Mouse (Mus musculus) CH12.LX (cell line): ENCODE measurements around the gene Rpusd3. TPM values are rescaled to one million over a fixed set of nuclear protein-coding genes. Genes with fewer than 3 reads are reported as not detected.

Source experiments
- DNase-seq: peaks from one replicate; pipeline ENCODE4 v3.0.0-alpha.2; 2013; ENCODE audit errors: extremely low read depth
- H3K27ac ChIP-seq: 2 replicates; pipeline ENCODE4 v1.5.1; 2012; ENCODE audit warnings: low read depth, mild to moderate bottlenecking, control low read depth, moderate library complexity; ENCODE audit not compliant: insufficient read depth
- H3K27me3 ChIP-seq: replicated peaks from 2 replicates; pipeline ENCODE3; 2012; ENCODE audit warnings: inconsistent platforms
- H3K36me3 ChIP-seq, 2 experiments: replicated peaks in 1 of 2; 2 replicates each; pipeline versions ENCODE3 to v1.6.1; 2012; ENCODE audit warnings: inconsistent platforms in 1 of 2, low read length in 1 of 2, mild to moderate bottlenecking in 1 of 2, mixed read lengths in 1 of 2, moderate library complexity in 1 of 2; ENCODE audit not compliant: control insufficient read depth in 1 of 2, insufficient read depth in 1 of 2
- H3K4me1 ChIP-seq, 2 experiments: 2 replicates each; pipeline ENCODE4 v1.6.1; 2012; ENCODE audit warnings: inconsistent platforms in 1 of 2, moderate library complexity in 1 of 2; ENCODE audit not compliant: insufficient read depth in 2 of 2, control insufficient read depth in 1 of 2
- H3K4me2 ChIP-seq: 2 replicates; pipeline ENCODE4 v1.6.1; 2012; ENCODE audit warnings: low read depth, mild to moderate bottlenecking, control low read depth; ENCODE audit not compliant: poor library complexity, insufficient read depth, severe bottlenecking
- H3K4me3 ChIP-seq, 3 experiments: fragments of 150-350 bp in 1 of 3; sonication (generic) in 1 of 3; replicated peaks in 1 of 3; 2 replicates each; pipeline versions ENCODE3 to v1.5.1; 2011 to 2012; ENCODE audit warnings: low read depth in 2 of 3, low read length in 2 of 3, mild to moderate bottlenecking in 2 of 3, moderate library complexity in 2 of 3, control low read depth in 1 of 3, improper control_type of control experiment in 1 of 3, inconsistent platforms in 1 of 3, mixed read lengths in 1 of 3; ENCODE audit not compliant: poor library complexity in 1 of 3
- H3K79me2 ChIP-seq: replicated peaks from 2 replicates; pipeline ENCODE4 v1.6.1; 2012; ENCODE audit warnings: mild to moderate bottlenecking, moderate library complexity; ENCODE audit not compliant: control insufficient read depth, poor library complexity, insufficient read depth, severe bottlenecking; ENCODE audit errors: extremely low read depth
- H3K9ac ChIP-seq: 2 replicates; pipeline ENCODE4 v1.6.1; 2012; ENCODE audit warnings: low read depth, mild to moderate bottlenecking, control low read depth, moderate library complexity; ENCODE audit not compliant: insufficient read depth
- H3K9me3 ChIP-seq: replicated peaks from 2 replicates; pipeline ENCODE3; 2012; ENCODE audit warnings: low read length, inconsistent platforms, mixed read lengths
- BHLHE40 ChIP-seq: IDR thresholded peaks from 2 replicates; pipeline ENCODE4 v1.6.1; 2011; ENCODE audit warnings: mild to moderate bottlenecking, low read depth, low read length, improper control_type of control experiment
- CHD1 ChIP-seq: IDR thresholded peaks from 2 replicates; pipeline ENCODE4 v1.6.1; 2012; ENCODE audit warnings: low read depth, low read length, improper control_type of control experiment, inconsistent platforms
- CHD2 ChIP-seq: IDR thresholded peaks from 2 replicates; pipeline ENCODE4 v1.6.1; 2011; ENCODE audit warnings: low read length, improper control_type of control experiment
- E2F4 ChIP-seq: IDR thresholded peaks from 2 replicates; pipeline ENCODE4 v1.6.1; 2011; ENCODE audit warnings: low read depth, low read length, improper control_type of control experiment; ENCODE audit not compliant: insufficient replicate concordance
- ELF1 ChIP-seq: IDR thresholded peaks from 2 replicates; pipeline ENCODE4 v1.6.1; 2014; ENCODE audit warnings: low read depth, mild to moderate bottlenecking, inconsistent platforms, low read length, improper control_type of control experiment
- ETS1 ChIP-seq: conservative IDR thresholded peaks from 2 replicates; pipeline ENCODE4 v1.6.1; 2012; ENCODE audit warnings: low read depth, mild to moderate bottlenecking, inconsistent platforms, low read length, improper control_type of control experiment, moderate library complexity
- HCFC1 ChIP-seq: IDR thresholded peaks from 2 replicates; pipeline ENCODE4 v1.6.1; 2012; ENCODE audit warnings: low read depth, mild to moderate bottlenecking, inconsistent platforms, low read length, improper control_type of control experiment
- JUN ChIP-seq: IDR thresholded peaks from 2 replicates; pipeline ENCODE4 v1.6.1; 2011; ENCODE audit warnings: low read depth, mild to moderate bottlenecking, low read length, improper control_type of control experiment, moderate library complexity; ENCODE audit not compliant: insufficient read depth
- MAX ChIP-seq: IDR thresholded peaks from 2 replicates; pipeline ENCODE4 v1.6.1; 2011; ENCODE audit warnings: low read length, improper control_type of control experiment
- MAZ ChIP-seq: IDR thresholded peaks from 2 replicates; pipeline ENCODE4 v1.6.1; 2012; ENCODE audit warnings: low read depth, mild to moderate bottlenecking, inconsistent platforms, low read length, improper control_type of control experiment, moderate library complexity
- MEF2A ChIP-seq: IDR thresholded peaks from 2 replicates; pipeline ENCODE4 v1.6.1; 2014; ENCODE audit warnings: low read depth, mild to moderate bottlenecking, inconsistent platforms, low read length, improper control_type of control experiment, borderline replicate concordance
- NELFE ChIP-seq: IDR thresholded peaks from 2 replicates; pipeline ENCODE4 v1.6.1; 2011; ENCODE audit warnings: low read depth, low read length, improper control_type of control experiment
- PAX5 ChIP-seq: IDR thresholded peaks from 2 replicates; pipeline ENCODE4 v1.6.1; 2012; ENCODE audit warnings: low read length, inconsistent platforms, mixed read lengths
- POLR2A ChIP-seq: IDR thresholded peaks from 2 replicates; pipeline ENCODE4 v1.6.1; 2011; ENCODE audit warnings: low read depth, mild to moderate bottlenecking, improper control_type of control experiment, low read length
- POLR2AphosphoS2 ChIP-seq: IDR thresholded peaks from 2 replicates; pipeline ENCODE4 v1.6.1; 2011; ENCODE audit warnings: low read depth, low read length, improper control_type of control experiment
- SIN3A ChIP-seq: IDR thresholded peaks from 2 replicates; pipeline ENCODE4 v1.6.1; 2012; ENCODE audit warnings: low read length, improper control_type of control experiment, inconsistent platforms
- SMC3 ChIP-seq: IDR thresholded peaks from 2 replicates; pipeline ENCODE4 v1.6.1; 2011; ENCODE audit warnings: low read depth, low read length, improper control_type of control experiment
- TBP ChIP-seq: conservative IDR thresholded peaks from 2 replicates; pipeline ENCODE4 v1.6.1; 2011; ENCODE audit warnings: low read depth, low read length, improper control_type of control experiment
- TCF12 ChIP-seq: IDR thresholded peaks from 2 replicates; pipeline ENCODE4 v1.6.1; 2014; ENCODE audit warnings: low read depth, mild to moderate bottlenecking, inconsistent platforms, low read length, improper control_type of control experiment
- USF2 ChIP-seq: conservative IDR thresholded peaks from 2 replicates; pipeline ENCODE4 v1.6.1; 2011; ENCODE audit warnings: low read depth, low read length, improper control_type of control experiment
- ZC3H11A ChIP-seq: IDR thresholded peaks from 2 replicates; pipeline ENCODE4 v1.6.1; 2012; ENCODE audit warnings: low read depth, mild to moderate bottlenecking, inconsistent platforms, low read length, improper control_type of control experiment
- ZKSCAN1 ChIP-seq: IDR thresholded peaks from 2 replicates; pipeline ENCODE4 v1.6.1; 2012; ENCODE audit warnings: low read depth, inconsistent platforms, low read length, improper control_type of control experiment, borderline replicate concordance
- ZNF384 ChIP-seq: IDR thresholded peaks from 2 replicates; pipeline ENCODE4 v1.6.1; 2012; ENCODE audit warnings: low read depth, low read length, improper control_type of control experiment, inconsistent platforms
- dilution Hi-C: fragments of 300-500 bp; cut with MboI; formaldehyde crosslinking; loops from 2 replicates; pipeline ENCODE4 v1.14.3; 2020; ENCODE audit warnings: low sequenced_read_pairs; ENCODE audit not compliant: extremely low pct_unique_long_range_greater_than_20kb, extremely low pct_ligation_motif_present
- in situ Hi-C: fragments of 300-500 bp; cut with MboI; formaldehyde crosslinking; loops from 3 replicates; pipeline ENCODE4 v1.14.3; 2019; ENCODE audit warnings: low sequenced_read_pairs, low pct_ligation_motif_present, low pct_unique_long_range_greater_than_20kb, mixed read lengths
- polyA plus RNA-seq: library from polyadenylated mRNA; unstranded; fragments of >175 nt; gene quantifications from 2 replicates; pipeline ENCODE4 v1.2.1, GENCODE M21; 2012; ENCODE audit warnings: low read depth; ENCODE audit not compliant: insufficient read length
- total RNA-seq, 2 experiments: library from RNA; depleted of rRNA; stranded (reverse); fragments of 300-350 nt in 1 of 2; fragments of >200 nt in 1 of 2; gene quantifications; 2 replicates each; pipeline ENCODE4 v1.2.3; 2012 to 2014

Gene Rpusd3
- total and polyA plus RNA-seq, 3 experiments, result 22.1 to 26.5 (median 26.3) TPM

GRCm38 (mm10) chr6:113388960-113389359, 30.2 kb downstream of the Rpusd3 start, which contains the start of gene Ttll3:
Ttll3 (plus strand) TSS chr6:113389260.
- in situ Hi-C loops (no loop called here), dilution Hi-C loops (no loop called here)
- Histone ChIP-seq H3K27me3 (no peaks in the 10 kb centered on the region), H3K36me3 (peaks cover 75 to 96% of the 10 kb centered on the region in 2 experiments), H3K27ac (no peak within 1 kb of the TSS), H3K4me2 (no peak within 1 kb of the TSS), H3K4me3 (no peak within 1 kb of the TSS), H3K9me3 (no peaks in the 10 kb centered on the region), H3K79me2 (peaks cover 2% of the 10 kb centered on the region; the same call in 1 of the 2 replicates), H3K4me1 (peaks cover 0 to 9% of the 10 kb centered on the region in 2 experiments; a peak in 1 of 4 replicates), H3K9ac (no peak within 1 kb of the TSS)
- TF ChIP-seq CHD2 (no peak), POLR2AphosphoS2 (no peak), TBP (no peak), SMC3 (no peak), HCFC1 (no peak), ZKSCAN1 (no peak), POLR2A (no peak), USF2 (no peak), NELFE (no peak), JUN (no peak), CHD1 (no peak), ELF1 (no peak)
- no peak for DNase-seq

- Histone ChIP-seq H3K79me2 (peaks cover 14% of the 10 kb centered on the region), H3K4me3 (no peak overlapping the region), H3K36me3 (peaks cover 82 to 95% of the 10 kb centered on the region in 2 experiments), H3K9ac (no peak overlapping the region), H3K27ac (no peak overlapping the region), H3K9me3 (no peaks in the 10 kb centered on the region), H3K27me3 (no peaks in the 10 kb centered on the region), H3K4me2 (no peak overlapping the region), H3K4me1 (peaks cover 0 to 9% of the 10 kb centered on the region in 2 experiments; a peak in 1 of 4 replicates)
- in situ Hi-C loops (no loop called here), dilution Hi-C loops (no loop called here)
- TF ChIP-seq HCFC1 (no peak), MAZ (no peak), ZNF384 (no peak), PAX5 (no peak), CHD1 (no peak), ETS1 (no peak), USF2 (no peak), MAX (no peak), NELFE (no peak), ZKSCAN1 (no peak), ELF1 (no peak), SIN3A (no peak), TCF12 (no peak), MEF2A (no peak), BHLHE40 (no peak), E2F4 (no peak), ZC3H11A (no peak)
- no peak for DNase-seq
These were observed 33.1 kb downstream of the Rpusd3 start for GRCm38 (mm10) chr6:113386025-113386424.
